ENCODE assay signal across 8 mouse cellular contexts in the genomic region with DNA sequence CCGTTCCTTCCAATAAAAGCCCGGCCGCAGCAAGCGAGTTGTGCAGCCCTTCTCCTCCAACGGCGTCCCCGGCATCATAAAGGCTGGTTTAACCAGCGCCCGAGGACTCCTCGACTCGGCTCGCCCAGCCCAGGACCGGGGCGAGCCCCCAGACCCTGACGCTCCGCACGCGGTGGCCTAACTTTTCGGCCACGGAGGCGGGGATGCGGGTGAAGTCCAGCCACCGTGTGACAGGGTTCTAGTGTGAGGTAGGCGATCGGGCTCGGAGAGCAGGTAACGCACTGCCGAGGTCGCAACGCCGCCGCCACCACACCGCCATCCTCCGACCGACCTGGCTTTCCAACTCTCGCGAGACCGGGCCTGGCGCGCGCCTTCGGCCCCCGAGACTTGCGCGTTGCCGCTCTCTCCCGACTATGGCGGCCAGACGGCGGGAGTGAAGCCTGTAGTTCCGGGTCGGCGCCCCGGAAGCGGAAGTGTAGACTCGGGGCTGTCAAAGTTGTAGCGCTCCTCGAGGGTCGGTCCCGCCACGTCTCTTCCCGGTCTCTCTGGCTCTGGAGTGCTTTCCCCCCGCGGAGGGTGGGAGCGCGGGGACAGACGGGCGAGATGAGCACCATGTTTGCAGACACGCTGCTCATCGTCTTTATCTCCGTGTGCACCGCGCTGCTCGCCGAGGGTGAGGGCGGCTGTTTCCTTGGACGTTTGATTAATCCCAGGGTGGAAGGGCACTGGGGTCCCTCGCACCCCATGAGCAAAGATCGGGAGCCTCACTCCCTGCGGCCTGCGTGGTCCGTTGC. TPM values are rescaled to one million over a fixed set of nuclear protein-coding genes. Genes with fewer than 3 reads are reported as not detected.
A peak's percentile ranks its signal among the peaks of the same experiment; 100 is the strongest.
DNase-seq lines count a peak whose midpoint lies in the region; ATAC-seq and TF ChIP-seq lines count a peak whose summit lies in the region.

A gene (plus strand): TSS at position 118 of the 794 bp plus-strand sequence.

- TF ChIP-seq EP300 in heart, adult 2 months (IDR thresholded peaks at IDR 0.05; ENCODE audit: insufficient read depth, low read depth, low read length) = 0 out of 2 replicates have a peak, but pooled peaks have one; percentile 10

- WGBS in embryonic facial prominence, embryonic 13.5 days = under 1% methylated on average over 82 of the region's 82 CpGs
- WGBS in heart, adult 2 months = under 1% methylated on average over 82 of the region's 82 CpGs
- under 1% methylated on average over 78 of the region's 82 CpGs for WGBS in limb, embryonic 13.5 days
- WGBS in midbrain, embryonic 16.5 days = under 1% methylated on average over 77 of the region's 82 CpGs

- TF ChIP-seq CTCF in heart, adult 2 months (IDR thresholded peaks at IDR 0.05) = peak; percentile 23

- no peaks in the 10 kb centered on the region; the same call in 1 of the 2 replicates for H3K27me3 ChIP-seq in embryonic facial prominence, embryonic 13.5 days
- no peaks in the 10 kb centered on the region for H3K27me3 ChIP-seq in heart, adult 2 months (ENCODE audit: control insufficient read depth, insufficient read depth, low read length)
- no peaks in the 10 kb centered on the region for H3K27me3 ChIP-seq in limb, embryonic 13.5 days
- H3K27me3 ChIP-seq in midbrain, embryonic 16.5 days (ENCODE audit: control insufficient read depth, insufficient read depth, low read depth, low read length) = no peaks in the 10 kb centered on the region

- peak; percentile 93 for ATAC-seq in embryonic facial prominence, embryonic 13.5 days (ENCODE audit: insufficient number of reproducible peaks, insufficient read depth, low FRiP score, low TSS enrichment, low read depth)
- ATAC-seq in limb, embryonic 13.5 days (ENCODE audit: low FRiP score, low read depth) = peak; percentile 97
- ATAC-seq in midbrain, embryonic 16.5 days = peak; percentile 98

- H3K4me1 ChIP-seq in embryonic facial prominence, embryonic 13.5 days = peaks cover 4% of the 10 kb centered on the region
- peaks cover 1% of the 10 kb centered on the region for H3K4me1 ChIP-seq in heart, adult 2 months (ENCODE audit: control insufficient read depth, insufficient read depth, low read length)
- H3K4me1 ChIP-seq in limb, embryonic 13.5 days = peaks cover 8% of the 10 kb centered on the region; the same call in 1 of the 2 replicates
- peaks cover 6% of the 10 kb centered on the region for H3K4me1 ChIP-seq in midbrain, embryonic 16.5 days (ENCODE audit: control insufficient read depth, insufficient read depth, low read length)

- intact Hi-C loops in heart, adult 2 months (cut with DNase I) = loop anchor here (1.0 to 5.0 kb wide), 3 partner anchors 23 to 86 kb away; a partner anchor contains a TSS

- H3K9ac ChIP-seq in embryonic facial prominence, embryonic 13.5 days = peak within 1 kb of the TSS; percentile 93
- peak within 1 kb of the TSS; percentile 94 for H3K9ac ChIP-seq in heart, adult 2 months (ENCODE audit: low read depth, low read length)
- peak within 1 kb of the TSS; percentile 94 for H3K9ac ChIP-seq in limb, embryonic 13.5 days
- peak within 1 kb of the TSS; percentile 87 for H3K9ac ChIP-seq in midbrain, embryonic 16.5 days (ENCODE audit: low read depth, low read length)

- H3K4me3 ChIP-seq in embryonic facial prominence, embryonic 13.5 days = peak within 1 kb of the TSS; percentile 72
- peak within 1 kb of the TSS; percentile 73 for H3K4me3 ChIP-seq in heart, adult 2 months
- H3K4me3 ChIP-seq in limb, embryonic 13.5 days = peak within 1 kb of the TSS; percentile 79
- peak within 1 kb of the TSS; percentile 68 for H3K4me3 ChIP-seq in midbrain, embryonic 16.5 days (ENCODE audit: low read depth, low read length)

- peak within 1 kb of the TSS; percentile 94 for H3K27ac ChIP-seq in embryonic facial prominence, embryonic 13.5 days
- H3K27ac ChIP-seq in heart, adult 2 months = peak within 1 kb of the TSS; percentile 93
- H3K27ac ChIP-seq in limb, embryonic 13.5 days = peak within 1 kb of the TSS; percentile 95
- peak within 1 kb of the TSS; percentile 94 for H3K27ac ChIP-seq in midbrain, embryonic 16.5 days (ENCODE audit: low read length)

- H3K9me3 ChIP-seq in embryonic facial prominence, embryonic 13.5 days = no peaks in the 10 kb centered on the region
- H3K9me3 ChIP-seq in limb, embryonic 13.5 days = no peaks in the 10 kb centered on the region
- no peaks in the 10 kb centered on the region for H3K9me3 ChIP-seq in midbrain, embryonic 16.5 days (replicated peaks; ENCODE audit: control insufficient read depth, low read length, poor library complexity, severe bottlenecking)

- H3K36me3 ChIP-seq in embryonic facial prominence, embryonic 13.5 days = peaks cover 11% of the 10 kb centered on the region
- H3K36me3 ChIP-seq in heart, adult 2 months (ENCODE audit: control insufficient read depth, insufficient read depth, low read length) = 0 out of 2 replicates have a peak, but pooled peaks cover 1% of the 10 kb centered on the region
- peaks cover 16% of the 10 kb centered on the region for H3K36me3 ChIP-seq in limb, embryonic 13.5 days
- no peaks in the 10 kb centered on the region for H3K36me3 ChIP-seq in midbrain, embryonic 16.5 days (ENCODE audit: control insufficient read depth, insufficient read depth, low read length)

- peak within 1 kb of the TSS; percentile 79 for H3K4me2 ChIP-seq in embryonic facial prominence, embryonic 13.5 days
- peak within 1 kb of the TSS; percentile 85 for H3K4me2 ChIP-seq in limb, embryonic 13.5 days (replicated peaks)
- H3K4me2 ChIP-seq in midbrain, embryonic 16.5 days (ENCODE audit: low read length) = peak within 1 kb of the TSS; percentile 85

- no peaks in the 10 kb centered on the region for H3K79me2 ChIP-seq in heart, adult 2 months (replicated peaks; ENCODE audit: control insufficient read depth, insufficient read depth, low read length)

- DNase-seq in 3134 (ENCODE audit: extremely low read depth, insufficient read length, low spot score) = peak; percentile 95
- DNase-seq in adrenal gland, postnatal 36 days = peak; percentile 99
- DNase-seq in heart, adult 2 months = peak; percentile 98
- DNase-seq in kidney, adult 8-10 months = peak; percentile 96 to 97
- peak; percentile 97 to 99 for DNase-seq in spleen, postnatal 10 days (ENCODE audit: low spot score in 2 of 2)

- TF ChIP-seq POLR2A in heart, adult 2 months (IDR thresholded peaks at IDR 0.05; ENCODE audit: insufficient read depth, low read depth, low read length) = peak; percentile 93

RNA-seq across cellular contexts. Expression of the gene that starts here (rescaled TPM):
- total RNA-seq in adrenal gland, postnatal 36 days (2021) = 100 to 1,000 TPM; 148 to 170 TPM
- polyA plus RNA-seq in embryonic facial prominence, embryonic 13.5 days (2015; fragmentation: Nextera tagmentation; extraction: Ambion mirVana) = 81.2 and 82.1 TPM in 2 replicates
- 10 to 100 TPM; 88.2 to 95.3 TPM for total RNA-seq in heart, adult 2 months (2021)
- 60.3 and 117 TPM in 2 replicates for polyA plus RNA-seq in heart, adult 2 months (2012; rRNA removed)
- polyA plus RNA-seq in limb, embryonic 13.5 days (2015; fragmentation: Nextera tagmentation; extraction: Ambion mirVana) = 80.4 and 81.8 TPM in 2 replicates
- 81.2 and 84.4 TPM in 2 replicates for polyA plus RNA-seq in midbrain, embryonic 16.5 days (2015; fragmentation: Nextera tagmentation; extraction: Ambion mirVana)

Comparison
In these comparisons a context has a peak if more than half of its experiments do, and no peak if none do; other contexts are left out.
1. Peak in every context shown above with its lines: DNase-seq, ATAC-seq, H3K4me3 ChIP-seq and H3K27ac ChIP-seq.